Mouse (Mus musculus): ENCODE measurements around the gene Sec23b. TPM values are rescaled to one million over a fixed set of nuclear protein-coding genes. Genes with fewer than 3 reads are reported as not detected.

The Sec23b gene
- total RNA-seq (2023; ENCODE audit: inconsistent age): 55.9 to 67.0 TPM (median 62.8 TPM) in 4 replicates

GRCm38 (mm10) chr2:144555820-144556552 lies at the start of gene Sec23b:
Sec23b (plus strand) TSS chr2:144556229.

GRCm38 (mm10) chr2:144526981-144527820 lies 28.8 kb upstream of the Sec23b start, which contains the start of the genes Dzank1 and Polr3f:
Dzank1 (minus strand) TSS chr2:144527414.
Polr3f (plus strand) TSS chr2:144527718.

GRCm38 (mm10) chr2:144550529-144550928 lies 5.5 kb upstream of the Sec23b start, which contains the start of gene Rbbp9:
Rbbp9 (minus strand) TSS chr2:144550869.

GRCm38 (mm10) chr2:144593951-144594651 lies 38.1 kb downstream of the Sec23b start, which contains the start of gene Smim26:
Smim26 (plus strand) TSS chr2:144594054.

GRCm38 (mm10) chr2:144599831-144600687 lies 44.0 kb downstream of the Sec23b start, which contains the start of gene Dtd1:
Dtd1 (plus strand) TSS chr2:144599897.

Other genes starting within 250 kb of the Sec23b start
- not detected in 4 replicates for gene Ovol2, start 224.1 kb upstream of the Sec23b start, total RNA-seq (2023; ENCODE audit: inconsistent age)
- 33.0 to 46.9 TPM (median 37.0 TPM) in 4 replicates for gene Kat14, start 187.2 kb upstream of the Sec23b start, total RNA-seq (2023; ENCODE audit: inconsistent age)
- 1.2 to 6.3 TPM (median 4.0 TPM) in 4 replicates for gene Pet117, start 187.2 kb upstream of the Sec23b start, total RNA-seq (2023; ENCODE audit: inconsistent age)
- 0.12 to 0.87 TPM (median 0.87 TPM) in 3 of 4 replicates, not detected in the other for gene Dzank1, start 28.8 kb upstream of the Sec23b start, total RNA-seq (2023; ENCODE audit: inconsistent age)
- 35.6 to 45.1 TPM (median 41.7 TPM) in 4 replicates for gene Polr3f, start 28.5 kb upstream of the Sec23b start, total RNA-seq (2023; ENCODE audit: inconsistent age)
- gene Rbbp9, start 5.4 kb upstream of the Sec23b start, total RNA-seq (2023; ENCODE audit: inconsistent age): 3.3 to 5.2 TPM (median 4.2 TPM) in 4 replicates
- gene Smim26, start 37.8 kb downstream of the Sec23b start, total RNA-seq (2023; ENCODE audit: inconsistent age): 14.6 to 19.9 TPM (median 16.2 TPM) in 4 replicates
- gene Dtd1, start 43.7 kb downstream of the Sec23b start, total RNA-seq (2023; ENCODE audit: inconsistent age): 16.3 to 20.1 TPM (median 19.8 TPM) in 4 replicates